Mouse (Mus musculus): ENCODE measurements around the gene Tbc1d22b. TPM values are rescaled to one million over a fixed set of nuclear protein-coding genes. Genes with fewer than 3 reads are reported as not detected.
A peak's percentile ranks its signal among the peaks of the same experiment; 100 is the strongest.

The Tbc1d22b gene
- total RNA-seq, 2 experiments from 2014 or later = 47.1 to 48.1 TPM

DNA sequence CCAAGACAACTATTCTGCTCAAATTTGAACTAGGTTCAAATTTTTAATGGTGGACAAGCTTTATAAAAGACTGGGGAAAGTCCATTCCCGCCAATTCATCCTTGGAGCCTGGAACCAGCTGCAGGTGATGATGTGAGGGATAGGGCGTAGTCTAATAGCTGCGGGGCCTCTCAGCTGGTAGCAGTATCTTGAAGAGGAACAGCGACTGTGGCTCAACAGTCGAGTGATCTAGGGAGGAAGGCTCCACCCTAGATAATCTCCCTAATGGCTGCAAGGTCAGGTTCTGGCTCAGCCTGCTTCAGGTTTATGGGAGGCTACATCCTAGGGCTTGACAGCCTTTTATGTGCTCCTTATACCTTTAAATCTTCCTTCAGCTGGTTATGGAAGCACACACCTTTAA is 80.0 kb downstream of the Tbc1d22b start:
- intact Hi-C loops (cut with DNase I) = loop anchor here (10.0 kb wide), 1 partner anchor 255 kb away; no protein-coding TSS in a partner anchor
- no peak for DNase-seq (ENCODE audit: extremely low spot score in 1 of 2, low spot score in 2 of 2)

DNA sequence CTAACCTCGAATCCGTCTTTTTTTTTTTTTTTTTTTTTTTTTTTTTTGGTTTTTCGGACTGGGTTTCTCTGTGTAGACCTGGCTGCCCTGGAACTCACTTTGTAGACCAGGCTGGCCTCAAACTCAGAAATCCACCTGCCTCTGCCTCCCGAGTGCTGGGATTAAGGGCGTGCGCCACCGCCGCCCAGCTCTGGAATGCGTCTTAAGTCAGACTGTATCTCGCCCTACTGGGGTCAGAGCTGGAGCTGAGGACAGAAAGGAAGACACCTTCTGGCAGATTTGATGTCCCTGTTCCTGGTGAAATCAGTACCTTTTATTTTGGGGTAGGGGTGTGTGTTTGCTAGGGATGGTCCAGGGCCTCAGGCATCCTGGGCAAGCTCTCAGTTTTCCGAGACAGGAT is 82.7 kb downstream of the Tbc1d22b start:
- no peak for DNase-seq (ENCODE audit: extremely low spot score in 1 of 2, low spot score in 2 of 2)
- intact Hi-C loops (cut with DNase I) = loop anchor here (10.0 kb wide), 1 partner anchor 252 kb away; no protein-coding TSS in a partner anchor

DNA sequence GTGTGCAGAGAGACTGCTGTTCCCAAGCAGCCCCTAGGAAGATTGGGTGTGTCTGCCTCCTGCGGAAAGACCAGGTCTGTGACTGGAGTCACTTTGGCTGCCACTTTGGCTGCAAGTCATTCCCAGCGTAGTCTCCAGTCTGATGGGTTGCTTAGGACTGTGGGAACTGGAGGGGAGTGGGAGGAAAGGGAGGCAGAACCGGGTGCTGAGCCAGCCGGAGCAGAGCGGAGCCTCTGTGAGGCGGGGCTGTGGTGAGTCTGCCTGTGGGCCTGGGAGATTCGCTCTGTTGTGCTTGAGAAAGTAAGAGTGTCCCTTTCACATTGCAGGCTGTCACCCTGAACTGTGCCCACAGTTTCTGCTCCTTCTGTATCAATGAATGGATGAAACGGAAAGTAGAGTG is 85.9 kb downstream of the Tbc1d22b start:
- intact Hi-C loops (cut with DNase I) = loop anchor here (10.0 kb wide), 1 partner anchor 249 kb away; no protein-coding TSS in a partner anchor
- no peak for DNase-seq (ENCODE audit: extremely low spot score in 1 of 2, low spot score in 2 of 2)

DNA sequence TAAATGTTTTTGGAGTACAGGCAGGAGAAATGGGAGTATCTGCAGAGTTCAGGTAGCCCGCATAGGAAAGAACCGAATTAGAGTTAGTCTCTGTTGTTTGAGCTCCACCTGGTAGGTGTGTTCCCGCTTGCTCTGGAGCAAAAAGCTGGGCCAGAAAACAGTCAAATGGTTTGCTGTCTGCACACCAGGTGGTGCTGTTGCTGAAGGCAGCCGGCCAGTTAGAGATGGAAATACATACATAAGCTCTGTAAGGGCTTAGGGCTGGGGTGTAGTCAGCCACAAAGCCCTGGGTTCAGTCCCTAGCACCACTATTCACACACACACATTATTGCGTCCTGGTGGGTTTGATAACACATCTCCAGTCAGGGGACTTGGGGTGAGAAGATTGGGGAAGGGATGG is 86.5 kb downstream of the Tbc1d22b start:
- DNase-seq (ENCODE audit: extremely low spot score in 1 of 2, low spot score in 2 of 2) = peak in 1 of 2 experiments; percentile 54
- intact Hi-C loops (cut with DNase I) = loop anchor here (10.0 kb wide), 1 partner anchor 249 kb away; no protein-coding TSS in a partner anchor

DNA sequence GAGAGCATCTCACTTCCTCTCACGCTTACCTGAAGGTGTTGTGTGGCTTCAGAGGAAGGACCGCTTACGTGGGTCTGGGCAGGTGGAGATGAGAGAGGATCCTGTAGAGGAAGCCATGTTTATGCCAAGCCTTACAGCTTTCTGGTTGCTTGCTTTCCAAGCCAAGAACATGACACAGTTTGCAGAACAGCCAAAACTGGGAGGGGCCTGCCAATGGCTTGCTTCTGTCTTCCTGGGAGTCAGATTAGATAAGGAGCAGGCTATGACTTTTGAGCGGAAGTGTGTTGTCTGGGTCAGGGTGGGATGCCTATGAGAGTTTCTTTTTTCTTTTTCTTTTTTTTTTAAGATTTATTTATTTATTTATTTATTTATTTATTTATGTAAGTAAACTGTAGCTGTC is 87.8 kb downstream of the Tbc1d22b start:
- DNase-seq (ENCODE audit: extremely low spot score in 1 of 2, low spot score in 2 of 2) = no peak
- intact Hi-C loops (cut with DNase I) = loop anchor here (10.0 kb wide), 1 partner anchor 247 kb away; no protein-coding TSS in a partner anchor

DNA sequence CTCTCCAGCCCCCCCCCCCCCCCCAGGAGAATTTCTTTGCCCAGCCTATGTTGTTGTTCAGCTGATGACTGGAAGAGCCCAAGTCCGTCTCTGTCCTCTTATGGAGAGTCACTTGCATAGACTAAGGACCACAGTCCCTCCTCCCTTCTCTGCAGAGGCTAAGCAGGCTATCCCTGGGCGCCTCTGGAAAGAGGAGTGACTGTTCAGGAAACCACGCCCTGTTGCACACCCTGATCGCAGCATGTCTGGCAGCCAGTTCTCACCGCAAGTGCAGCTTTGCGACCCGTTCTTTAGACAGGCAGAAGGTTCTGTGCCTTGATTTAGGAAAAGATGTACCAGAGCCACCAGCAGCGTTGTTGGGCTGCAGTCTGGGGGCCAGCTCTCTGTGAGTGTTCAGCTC is 88.3 kb downstream of the Tbc1d22b start:
- intact Hi-C loops (cut with DNase I) = loop anchor here (10.0 kb wide), 1 partner anchor 247 kb away; no protein-coding TSS in a partner anchor
- no peak for DNase-seq (ENCODE audit: extremely low spot score in 1 of 2, low spot score in 2 of 2)

DNA sequence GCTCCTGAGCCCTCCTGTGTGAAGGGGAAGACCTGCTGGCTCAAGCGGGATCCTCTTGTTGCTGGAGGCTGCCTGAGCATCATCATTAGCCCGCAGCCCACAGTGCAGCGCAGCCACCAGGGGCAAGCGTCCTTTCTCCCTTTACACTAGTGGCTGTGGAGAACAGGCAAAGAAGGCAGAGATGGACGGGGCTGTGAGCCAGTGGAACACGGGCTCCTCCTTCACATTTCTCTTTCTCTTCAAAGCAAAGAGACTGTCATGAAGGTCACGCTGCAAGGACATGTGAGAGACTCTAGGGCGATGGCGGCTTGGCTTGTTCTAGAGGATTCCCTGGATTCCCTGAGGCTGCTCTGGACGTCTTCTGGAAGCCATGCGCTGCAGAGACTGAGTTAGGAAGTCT is 91.4 kb downstream of the Tbc1d22b start:
- intact Hi-C loops (cut with DNase I) = no loop called here
- DNase-seq (ENCODE audit: extremely low spot score in 1 of 2, low spot score in 2 of 2) = no peak

DNA sequence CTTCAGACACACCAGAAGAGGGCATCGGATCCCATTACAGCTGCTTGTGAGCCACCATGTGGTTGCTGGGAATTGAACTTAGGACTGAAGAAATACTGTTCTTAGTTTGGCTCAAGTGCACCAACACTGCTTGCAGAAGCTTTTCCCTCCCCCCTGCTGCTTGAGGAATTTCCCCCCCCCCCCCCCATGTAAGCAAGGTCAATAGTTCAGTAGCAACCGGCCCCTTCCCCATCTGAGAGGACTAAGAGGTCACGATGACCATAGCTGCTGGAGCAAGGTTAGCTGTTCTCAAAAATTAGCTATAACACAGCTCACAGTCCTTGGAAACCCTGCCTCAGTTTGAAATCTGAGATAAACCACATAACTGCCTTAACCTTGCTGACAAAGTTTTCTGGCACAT is 92.6 kb downstream of the Tbc1d22b start:
- DNase-seq (ENCODE audit: extremely low spot score in 1 of 2, low spot score in 2 of 2) = no peak
- intact Hi-C loops (cut with DNase I) = no loop called here

Small RNAs within 50 kb of the gene (microRNA-seq; reads per million reads assigned to microRNA genes)
- not detected for gene Mir7667

Other genes with a start within 250 kb of the Tbc1d22b start
- gene Pi16, start 232.1 kb upstream of the Tbc1d22b start, total RNA-seq (2021) = 1 to 10 TPM; 1.6 to 1.8 TPM
- 100 to 1,000 TPM; 493 to 499 TPM for gene Mtch1, start 201.9 kb upstream of the Tbc1d22b start, total RNA-seq (2021)
- gene Fgd2, start 188.9 kb upstream of the Tbc1d22b start, total RNA-seq (2021) = 10 to 100 TPM in 1 of 2 experiments, 1 to 10 TPM in 1; 8.7 to 10.4 TPM
- 1 to 10 TPM; 3.7 to 5.2 TPM for gene Pim1, start 59.0 kb upstream of the Tbc1d22b start, total RNA-seq (2021)
- not detected for gene Gm17657, start 147 bp upstream of the Tbc1d22b start, total RNA-seq (2021)
- gene Tmem217, start 2.6 kb downstream of the Tbc1d22b start, total RNA-seq (2021) = not detected
- gene Rnf8, start 65.0 kb downstream of the Tbc1d22b start, total RNA-seq (2021) = 10 to 100 TPM; 44.0 to 47.8 TPM
- 1 to 10 TPM; 3.8 to 4.2 TPM for gene Gm28043, start 65.1 kb downstream of the Tbc1d22b start, total RNA-seq (2021)
- gene Cmtr1, start 110.8 kb downstream of the Tbc1d22b start, total RNA-seq (2021) = 100 to 1,000 TPM in 1 of 2 experiments, 10 to 100 TPM in 1; 85.1 to 104 TPM
- gene Ccdc167, start 167.3 kb downstream of the Tbc1d22b start, total RNA-seq (2021) = 10 to 100 TPM; 11.9 to 12.8 TPM